ENCODE assay signal across 14 mouse cellular contexts in genomic region chr16:22800026-22800848, GRCm38 (mm10). TPM values are rescaled to one million over a fixed set of nuclear protein-coding genes. Genes with fewer than 3 reads are reported as not detected.
DNase-seq lines count a peak whose midpoint lies in the region; ATAC-seq and TF ChIP-seq lines count a peak whose summit lies in the region.
"Had no signal": no experiment of that assay in that cellular context is flagged by ENCODE, and none has a peak within 500 bp of the region (broad histone marks: within the 10 kb centered on the region; RNA-seq: fewer than 3 reads in every experiment).

No protein-coding gene starts in this region.

- no peaks in the 10 kb centered on the region for H3K36me3 ChIP-seq in hindbrain, embryonic 10.5 days
- H3K36me3 ChIP-seq in midbrain, embryonic 16.5 days (ENCODE audit: control insufficient read depth, insufficient read depth, low read length), result no peaks in the 10 kb centered on the region
- no peaks in the 10 kb centered on the region for H3K36me3 ChIP-seq in liver, postnatal 0 days (replicated peaks; ENCODE audit: insufficient read depth, low read length)
- H3K36me3 ChIP-seq: liver, embryonic 12.5 days had no signal

- DNase-seq in ES-CJ7 (ENCODE audit: low read depth, low spot score), result peak; percentile 68
- DNase-seq in embryo, embryonic 10.5 days (ENCODE audit: low spot score), result peak; percentile 79
- peak; percentile 77 for DNase-seq in hindbrain, embryonic 10.5 days (ENCODE audit: low spot score)
- no peak for DNase-seq in layer of hippocampus, adult 11-12 months (ENCODE audit: low spot score)
- no peak for DNase-seq in liver, postnatal 0 days
- DNase-seq in spleen, postnatal 14 days (ENCODE audit: low spot score in 2 of 2), result no peak
- no peak for DNase-seq in ovary, adult 18-20 months (ENCODE audit: low spot score)
- DNase-seq: adrenal gland, adult 2 months; cerebellum, adult 11-12 months; heart, adult 2 months had no signal

- ATAC-seq in midbrain, embryonic 16.5 days, result peak; percentile 78
- ATAC-seq in liver, postnatal 0 days, result no peak
- ATAC-seq: liver, embryonic 12.5 days had no signal

- peaks cover 70% of the 10 kb centered on the region for H3K27me3 ChIP-seq in hindbrain, embryonic 10.5 days (ENCODE audit: insufficient read depth, poor library complexity, severe bottlenecking)
- peaks cover 19% of the 10 kb centered on the region for H3K27me3 ChIP-seq in midbrain, embryonic 16.5 days (ENCODE audit: control insufficient read depth, insufficient read depth, low read depth, low read length)
- H3K27me3 ChIP-seq in liver, postnatal 0 days (ENCODE audit: insufficient read depth, low read length), result no peaks in the 10 kb centered on the region

- peak overlapping the region; percentile 72 for H3K27ac ChIP-seq in hindbrain, embryonic 10.5 days
- no peak overlapping the region for H3K27ac ChIP-seq in midbrain, embryonic 16.5 days (ENCODE audit: low read length)
- no peak overlapping the region for H3K27ac ChIP-seq in liver, postnatal 0 days (ENCODE audit: low read depth)
- H3K27ac ChIP-seq: heart, adult 2 months; liver, embryonic 12.5 days had no signal

- 18% methylated on average over 6 of the region's 6 CpGs for WGBS in hindbrain, embryonic 10.5 days
- WGBS in midbrain, embryonic 16.5 days, result 9% methylated on average over 6 of the region's 6 CpGs
- WGBS in liver, postnatal 0 days (ENCODE audit: insufficient replicate concordance), result 67% methylated on average over 6 of the region's 6 CpGs

- 0 out of 2 replicates have a peak overlapping the region, but pooled peaks have one; percentile 9 for H3K4me3 ChIP-seq in hindbrain, embryonic 10.5 days
- no peak overlapping the region for H3K4me3 ChIP-seq in midbrain, embryonic 16.5 days (ENCODE audit: low read depth, low read length)
- no peak overlapping the region for H3K4me3 ChIP-seq in liver, postnatal 0 days (ENCODE audit: low read depth, low read length)
- H3K4me3 ChIP-seq: erythroblast, embryonic 14.5 days; heart, adult 2 months; liver, embryonic 12.5 days had no signal

- peaks cover 30% of the 10 kb centered on the region for H3K4me1 ChIP-seq in hindbrain, embryonic 10.5 days (replicated peaks)
- H3K4me1 ChIP-seq in midbrain, embryonic 16.5 days (ENCODE audit: control insufficient read depth, insufficient read depth, low read length), result 0 out of 2 replicates have a peak, but pooled peaks cover 3% of the 10 kb centered on the region
- H3K4me1 ChIP-seq in liver, postnatal 0 days (ENCODE audit: insufficient read depth), result no peaks in the 10 kb centered on the region
- H3K4me1 ChIP-seq: liver, embryonic 12.5 days had no signal

- H3K4me2 ChIP-seq in midbrain, embryonic 16.5 days (ENCODE audit: low read length), result no peak overlapping the region
- H3K4me2 ChIP-seq in liver, postnatal 0 days (ENCODE audit: low read depth, low read length), result no peak overlapping the region
- H3K4me2 ChIP-seq: liver, embryonic 12.5 days had no signal

- TF ChIP-seq EP300 in liver, postnatal 0 days (IDR thresholded peaks at IDR 0.05; ENCODE audit: low read depth), result no peak

- no peak for TF ChIP-seq CTCF in liver, postnatal 0 days (IDR thresholded peaks at IDR 0.05; ENCODE audit: low read depth)

- H3K9ac ChIP-seq in midbrain, embryonic 16.5 days (ENCODE audit: low read depth, low read length), result no peak overlapping the region
- no peak overlapping the region for H3K9ac ChIP-seq in liver, postnatal 0 days (replicated peaks)
- H3K9ac ChIP-seq: liver, embryonic 12.5 days had no signal

- H3K9me3 ChIP-seq in hindbrain, embryonic 10.5 days, result no peaks in the 10 kb centered on the region
- H3K9me3 ChIP-seq in midbrain, embryonic 16.5 days (replicated peaks; ENCODE audit: control insufficient read depth, low read length, poor library complexity, severe bottlenecking), result no peaks in the 10 kb centered on the region
- no peaks in the 10 kb centered on the region for H3K9me3 ChIP-seq in liver, postnatal 0 days (ENCODE audit: low read length)
- H3K9me3 ChIP-seq: liver, embryonic 12.5 days had no signal

RNA-seq across cellular contexts. Expression of gene Crygs, which starts 11.1 kb away (rescaled TPM):
- 0.84 TPM in 1 of 2 replicates, not detected in the other for polyA plus RNA-seq in hindbrain, embryonic 10.5 days (2016; fragmentation: Nextera tagmentation; extraction: Ambion mirVana)
- not detected in 2 replicates for polyA plus RNA-seq in midbrain, embryonic 16.5 days (2015; fragmentation: Nextera tagmentation; extraction: Ambion mirVana)
- not detected in 2 replicates for polyA plus RNA-seq in liver, postnatal 0 days (2015; fragmentation: Nextera tagmentation; extraction: Ambion mirVana)
- polyA plus RNA-seq: adrenal gland, adult 2 months; erythroblast, embryonic 14.5 days; heart, adult 2 months; testis, adult 2 months had no signal

RNA-seq across cellular contexts. Expression of gene Tbccd1, which starts 57.2 kb away (rescaled TPM):
- polyA plus RNA-seq in hindbrain, embryonic 10.5 days (2016; fragmentation: Nextera tagmentation; extraction: Ambion mirVana), result 32.3 and 37.6 TPM in 2 replicates
- polyA plus RNA-seq in midbrain, embryonic 16.5 days (2015; fragmentation: Nextera tagmentation; extraction: Ambion mirVana), result 20.5 and 24.0 TPM in 2 replicates
- polyA plus RNA-seq in liver, postnatal 0 days (2015; fragmentation: Nextera tagmentation; extraction: Ambion mirVana), result 13.7 and 14.6 TPM in 2 replicates

RNA-seq across cellular contexts. Expression of gene Dnajb11, which starts 57.4 kb away (rescaled TPM):
- polyA plus RNA-seq in hindbrain, embryonic 10.5 days (2016; fragmentation: Nextera tagmentation; extraction: Ambion mirVana), result 93.2 and 98.3 TPM in 2 replicates
- 97.4 and 97.7 TPM in 2 replicates for polyA plus RNA-seq in midbrain, embryonic 16.5 days (2015; fragmentation: Nextera tagmentation; extraction: Ambion mirVana)
- polyA plus RNA-seq in liver, postnatal 0 days (2015; fragmentation: Nextera tagmentation; extraction: Ambion mirVana), result 48.9 and 50.3 TPM in 2 replicates

Comparison
In these comparisons a context has a peak if more than half of its experiments do, and no peak if none do; other contexts are left out.
1. DNase-seq: peak in ES-CJ7 (single experiment), embryo, embryonic 10.5 days (single experiment) and hindbrain, embryonic 10.5 days (single experiment); none in layer of hippocampus, adult 11-12 months (single experiment), liver, postnatal 0 days (single experiment), spleen, postnatal 14 days (0 of 2) and ovary, adult 18-20 months (single experiment).